Mouse (Mus musculus) midbrain, embryonic 14.5 days (tissue): ENCODE results near the gene Olfr766-ps1. TPM values are rescaled to one million over a fixed set of nuclear protein-coding genes. Genes with fewer than 3 reads are reported as not detected.
A peak's percentile ranks its signal among the peaks of the same experiment; 100 is the strongest.

Source experiments
- ATAC-seq: fragments of 200-750 bp; cut with Nextera tagmentation; 2 replicates; pipeline ENCODE4 v1.8.0; 2017; ENCODE audit warnings: moderate number of reproducible peaks, moderate library complexity; ENCODE audit not compliant: low FRiP score, low TSS enrichment
- DNase-seq: peaks from one replicate; pipeline ENCODE4 v3.0.0-alpha.2; 2015
- H3K27ac ChIP-seq: fragments of 300-500 bp; sonication (generic); replicated peaks from 2 replicates; pipeline ENCODE4 v1.5.1; 2014; ENCODE audit warnings: mild to moderate bottlenecking, low read depth, low read length, moderate library complexity
- H3K27me3 ChIP-seq: fragments of 300-500 bp; sonication (generic); 2 replicates; pipeline ENCODE4 v1.6.1; 2014; ENCODE audit warnings: low read length, control low read depth, mixed read lengths; ENCODE audit not compliant: control insufficient read depth, insufficient read depth
- H3K36me3 ChIP-seq: fragments of 300-500 bp; sonication (generic); 2 replicates; pipeline ENCODE4 v1.6.1; 2014; ENCODE audit warnings: low read length, control low read depth; ENCODE audit not compliant: control insufficient read depth, insufficient read depth
- H3K4me1 ChIP-seq: fragments of 300-500 bp; sonication (generic); 2 replicates; pipeline ENCODE4 v1.6.1; 2014; ENCODE audit warnings: mild to moderate bottlenecking, antibody characterized with exemption, low read length, control low read depth; ENCODE audit not compliant: control insufficient read depth, insufficient read depth
- H3K4me2 ChIP-seq: fragments of 300-500 bp; sonication (generic); 2 replicates; pipeline ENCODE4 v1.6.1; 2014; ENCODE audit warnings: mild to moderate bottlenecking, low read length, moderate library complexity
- H3K4me3 ChIP-seq: fragments of 300-500 bp; sonication (generic); replicated peaks from 2 replicates; pipeline ENCODE4 v1.5.1; 2014; ENCODE audit warnings: low read depth, low read length
- H3K9ac ChIP-seq: fragments of 300-500 bp; sonication (generic); replicated peaks from 2 replicates; pipeline ENCODE4 v1.6.1; 2014; ENCODE audit warnings: mild to moderate bottlenecking, low read length, moderate library complexity
- H3K9me3 ChIP-seq: fragments of 300-500 bp; sonication (generic); 2 replicates; pipeline ENCODE4 v1.6.1; 2016; ENCODE audit warnings: low read length, control low read depth, mixed read lengths; ENCODE audit not compliant: control insufficient read depth
- WGBS: fragments of 180-500 bp; shearing (Covaris S2); extraction: QIAGEN DNeasy Blood & Tissue Kit; methylation state at CpG from one replicate; pipeline ENCODE4 v1.1.7; 2014; 5-methylcytosine and 5-hydroxymethylcytosine counted together
- polyA plus RNA-seq: library from polyadenylated mRNA; unstranded; fragments of >200 nt; fragmentation: Nextera tagmentation; extraction: Ambion mirVana; gene quantifications from 2 replicates; pipeline ENCODE4 v1.2.1, GENCODE M21; 2014

The Olfr766-ps1 gene
- polyA plus RNA-seq, 1 experiment from 2014 or later = not detected

- H3K4me2 ChIP-seq = no peak overlapping the region
- no peak overlapping the region for H3K9ac ChIP-seq
- no peak overlapping the region for H3K4me3 ChIP-seq
- WGBS = 64% methylated on average over 3 of the region's 3 CpGs
- no peak overlapping the region for H3K27ac ChIP-seq
- peak; percentile 83 for DNase-seq
- no peaks in the 10 kb centered on the region for H3K9me3 ChIP-seq
- ATAC-seq = peak; percentile 77
- H3K27me3 ChIP-seq = no peaks in the 10 kb centered on the region
- no peaks in the 10 kb centered on the region for H3K4me1 ChIP-seq
- no peaks in the 10 kb centered on the region for H3K36me3 ChIP-seq
These were observed 42.6 kb downstream of the Olfr766-ps1 start for GRCm38 (mm10) chr10:129026018-129026662.

- Histone ChIP-seq H3K4me2 (no peak overlapping the region), H3K9me3 (no peaks in the 10 kb centered on the region), H3K4me1 (no peaks in the 10 kb centered on the region), H3K27me3 (no peaks in the 10 kb centered on the region), H3K27ac (no peak overlapping the region), H3K4me3 (no peak overlapping the region), H3K36me3 (no peaks in the 10 kb centered on the region), H3K9ac (no peak overlapping the region)
- DNase-seq (peak; percentile 13), ATAC-seq (no peak)
These were observed 45.5 kb downstream of the Olfr766-ps1 start for GRCm38 (mm10) chr10:129023319-129023718.

DNA sequence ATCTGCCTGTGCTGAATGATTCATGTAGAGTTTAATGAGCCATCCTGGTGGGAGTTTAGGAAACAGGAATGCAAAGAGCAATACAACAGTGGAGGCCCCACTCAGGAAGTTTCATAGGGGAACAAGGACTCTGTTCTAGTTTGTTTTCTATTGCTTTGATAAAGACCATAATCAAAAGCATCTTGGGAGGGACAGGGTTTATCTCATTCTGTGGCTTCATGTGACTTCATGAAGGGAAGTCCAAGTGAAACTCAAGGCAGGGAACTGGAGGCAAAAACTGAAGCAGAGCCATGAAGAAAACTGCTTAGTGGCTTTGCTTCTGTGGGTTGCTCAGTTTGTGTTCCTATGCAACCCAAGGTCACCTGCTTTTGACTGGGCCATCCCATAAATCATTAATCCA lies 54.3 kb downstream of the Olfr766-ps1 start:
- H3K4me2 ChIP-seq = no peak overlapping the region
- H3K9ac ChIP-seq = no peak overlapping the region
- no peaks in the 10 kb centered on the region for H3K4me1 ChIP-seq
- no peaks in the 10 kb centered on the region for H3K27me3 ChIP-seq
- ATAC-seq = no peak
- no peak overlapping the region for H3K4me3 ChIP-seq
- no peaks in the 10 kb centered on the region for H3K9me3 ChIP-seq
- DNase-seq = no peak
- no peaks in the 10 kb centered on the region for H3K36me3 ChIP-seq
- no peak overlapping the region for H3K27ac ChIP-seq

Other genes starting within 250 kb of the Olfr766-ps1 start
- gene Ormdl2, start 247.3 kb downstream of the Olfr766-ps1 start, polyA plus RNA-seq = 23.4 and 24.8 TPM in 2 replicates
- 7.9 and 9.6 TPM in 2 replicates for gene Gdf11, start 177.3 kb downstream of the Olfr766-ps1 start, polyA plus RNA-seq
- 120 and 138 TPM in 2 replicates for gene Cd63, start 168.0 kb downstream of the Olfr766-ps1 start, polyA plus RNA-seq
- gene Rdh5, start 146.1 kb downstream of the Olfr766-ps1 start, polyA plus RNA-seq = 11.6 and 15.2 TPM in 2 replicates
- gene Bloc1s1, start 144.9 kb downstream of the Olfr766-ps1 start, polyA plus RNA-seq = 249 and 282 TPM in 2 replicates
- gene Itga7, start 135.2 kb downstream of the Olfr766-ps1 start, polyA plus RNA-seq = 3.4 and 4.9 TPM in 2 replicates
- not detected in 2 replicates for gene Mettl7b, start 108.0 kb downstream of the Olfr766-ps1 start, polyA plus RNA-seq
- gene Olfr9, start 79.5 kb downstream of the Olfr766-ps1 start, polyA plus RNA-seq = not detected in 2 replicates
- not detected in 2 replicates for gene Olfr763, start 58.2 kb downstream of the Olfr766-ps1 start, polyA plus RNA-seq
- not detected in 2 replicates for gene Olfr764-ps1, start 29.1 kb downstream of the Olfr766-ps1 start, polyA plus RNA-seq
- not detected in 2 replicates for gene Olfr765, start 19.0 kb downstream of the Olfr766-ps1 start, polyA plus RNA-seq
- not detected in 2 replicates for gene Olfr767, start 13.9 kb upstream of the Olfr766-ps1 start, polyA plus RNA-seq
- not detected in 2 replicates for gene Olfr768, start 30.4 kb upstream of the Olfr766-ps1 start, polyA plus RNA-seq
- not detected in 2 replicates for gene Olfr769, start 48.9 kb upstream of the Olfr766-ps1 start, polyA plus RNA-seq
- gene Olfr770, start 70.0 kb upstream of the Olfr766-ps1 start, polyA plus RNA-seq = not detected in 2 replicates
- gene Olfr771, start 95.8 kb upstream of the Olfr766-ps1 start, polyA plus RNA-seq = not detected in 2 replicates
- not detected in 2 replicates for gene Olfr772, start 108.9 kb upstream of the Olfr766-ps1 start, polyA plus RNA-seq
- gene Olfr773, start 118.4 kb upstream of the Olfr766-ps1 start, polyA plus RNA-seq = not detected in 2 replicates
- not detected in 2 replicates for gene Olfr774, start 167.2 kb upstream of the Olfr766-ps1 start, polyA plus RNA-seq
- gene Olfr775, start 179.4 kb upstream of the Olfr766-ps1 start, polyA plus RNA-seq = not detected in 2 replicates
- not detected in 2 replicates for gene Olfr776, start 190.2 kb upstream of the Olfr766-ps1 start, polyA plus RNA-seq
- gene Olfr777, start 202.5 kb upstream of the Olfr766-ps1 start, polyA plus RNA-seq = not detected in 2 replicates
- not detected in 2 replicates for gene Olfr780, start 249.1 kb upstream of the Olfr766-ps1 start, polyA plus RNA-seq